Mouse (Mus musculus) common myeloid progenitor, adult 5-6 weeks (primary cell): ENCODE measurements around the gene Tbc1d2b. TPM values are rescaled to one million over a fixed set of nuclear protein-coding genes. Genes with fewer than 3 reads are reported as not detected.

Experiments used
- ATAC-seq: replicated peaks from 2 replicates; pipeline ENCODE4 v1.8.0; 2016; ENCODE audit warnings: low read depth, mild to moderate bottlenecking, moderate TSS enrichment, inconsistent platforms; ENCODE audit not compliant: poor library complexity, severe bottlenecking
- total RNA-seq: library from RNA; stranded (forward); fragments of 200-1000, 187-1606 nt; gene quantifications from 2 replicates; pipeline ENCODE4 v1.2.3, GENCODE M21; 2017

Gene Tbc1d2b
- 33.4 and 61.3 TPM in 2 replicates for total RNA-seq

DNA sequence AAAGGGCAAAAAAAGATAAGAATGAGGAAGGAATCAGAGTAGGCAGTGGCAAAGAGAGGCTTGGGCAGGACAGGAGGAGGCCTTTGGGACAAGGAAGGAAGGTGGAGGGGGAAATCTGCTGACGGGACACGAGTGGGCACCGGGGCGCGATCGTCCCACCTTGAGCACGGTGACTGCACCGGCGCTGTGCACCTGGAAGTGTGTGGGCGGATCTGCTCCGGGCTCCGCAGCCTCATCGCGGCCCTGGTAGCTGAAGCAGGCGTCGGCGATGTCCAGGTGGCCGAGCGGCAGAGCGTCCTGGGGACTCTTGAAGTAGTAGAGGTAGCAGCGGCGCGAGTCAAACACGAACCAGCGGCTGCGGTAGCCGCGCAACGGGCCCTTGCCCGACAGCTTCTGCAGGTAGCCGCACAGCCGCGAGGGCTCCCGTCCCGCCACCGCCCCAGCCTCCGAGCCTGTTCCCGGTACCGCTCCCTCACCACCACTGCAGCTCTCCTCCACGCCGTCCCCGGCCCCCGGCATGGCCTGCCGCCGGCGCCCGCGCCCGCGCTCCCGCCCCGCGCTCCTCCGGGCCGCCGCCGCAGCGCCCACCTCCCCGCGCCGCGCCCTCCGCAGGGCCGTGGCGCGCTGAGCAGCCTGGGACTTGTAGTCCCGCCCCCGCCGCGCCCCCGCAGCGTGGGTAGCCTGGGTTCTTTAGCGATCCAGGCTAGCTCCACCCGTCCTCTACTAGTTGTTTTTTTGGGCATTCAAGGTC, at the start of gene Tbc1d2b:
Gene Tbc1d2b (minus strand): TSS at position 612 of the 751 bp plus-strand sequence.
- peak; percentile 72 for ATAC-seq

- peak; percentile 56; the same call in 1 of the 2 replicates for ATAC-seq
These were observed 45.7 kb upstream of the Tbc1d2b start for GRCm38 (mm10) chr9:90316300-90316699.

GRCm38 (mm10) chr9:90315662-90316061, 45.1 kb upstream of the Tbc1d2b start:
- no peak for ATAC-seq

DNA sequence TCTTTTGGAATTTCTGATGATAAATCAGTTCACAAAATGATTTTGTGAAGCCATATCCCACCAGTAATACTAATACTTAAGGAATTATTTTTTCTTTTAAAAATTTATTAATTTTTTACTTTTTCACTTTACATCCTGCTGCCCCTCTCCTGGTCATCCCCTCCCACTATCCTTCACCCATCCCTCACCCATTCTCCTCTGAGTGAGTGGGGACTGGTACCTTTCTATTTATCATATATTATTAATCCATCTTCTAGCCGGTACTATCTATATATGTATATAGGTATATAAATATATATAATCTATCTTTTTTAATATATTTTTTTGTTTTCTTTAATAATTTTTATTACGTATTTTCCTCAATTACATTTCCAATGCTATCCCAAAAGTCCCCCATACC, 33.6 kb upstream of the Tbc1d2b start:
- ATAC-seq, result no peak

DNA sequence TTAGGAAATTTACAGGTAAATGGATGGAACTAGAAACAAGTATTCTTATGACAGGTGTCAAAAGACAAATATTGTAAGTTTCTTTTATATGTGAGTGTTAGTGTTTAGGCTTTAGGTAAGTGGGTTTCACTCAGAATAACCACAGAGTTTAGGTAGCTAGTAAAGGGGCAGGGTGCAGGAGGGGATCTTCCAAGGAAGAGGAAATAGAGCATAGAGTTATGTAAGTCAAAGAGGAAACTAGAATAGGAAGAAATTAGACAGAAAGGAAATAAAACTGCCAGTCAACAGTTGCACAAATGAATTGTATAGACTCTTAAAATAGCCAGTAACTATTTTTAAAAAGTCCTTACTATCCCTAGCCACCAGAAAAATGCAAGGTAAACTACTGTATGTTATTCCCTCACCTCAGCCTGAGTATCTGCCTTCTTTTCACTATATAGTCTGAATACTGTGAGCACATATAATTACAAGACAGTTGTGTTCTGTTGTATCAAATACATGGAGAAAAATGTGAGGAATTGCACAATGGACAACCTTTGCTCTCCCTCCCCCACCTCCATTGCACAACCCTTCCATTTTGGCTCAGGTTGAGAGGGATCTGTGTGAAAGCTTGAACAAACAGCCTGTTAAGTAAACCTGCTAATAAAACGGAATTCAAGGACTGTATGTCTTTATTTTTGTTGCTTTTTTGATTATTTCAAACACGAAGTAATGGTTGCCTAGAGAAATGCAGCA, 32.7 kb upstream of the Tbc1d2b start:
- 0 out of 2 replicates have a peak, but pooled peaks have one; percentile 25 for ATAC-seq

DNA sequence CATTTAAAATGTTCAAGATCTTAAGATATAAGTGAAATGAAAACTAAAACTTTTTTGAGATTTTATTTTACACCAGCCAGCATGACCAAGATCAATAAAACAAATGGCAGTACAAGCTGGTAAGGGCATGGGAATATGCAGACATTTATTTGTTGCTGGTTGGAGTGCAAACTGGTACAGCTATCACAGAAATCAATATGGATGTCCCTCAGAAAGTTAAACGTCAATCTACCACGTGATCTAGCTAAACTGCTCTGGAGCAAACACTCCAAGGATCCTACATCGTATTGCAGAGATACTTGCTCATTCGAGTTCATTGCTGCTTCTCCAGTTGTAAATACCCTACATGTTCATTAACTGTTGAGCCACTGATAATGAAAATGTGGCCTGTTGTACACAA, 32.1 kb upstream of the Tbc1d2b start:
- ATAC-seq, result no peak

GRCm38 (mm10) chr9:90301081-90301688, 30.6 kb upstream of the Tbc1d2b start:
- no peak for ATAC-seq

DNA sequence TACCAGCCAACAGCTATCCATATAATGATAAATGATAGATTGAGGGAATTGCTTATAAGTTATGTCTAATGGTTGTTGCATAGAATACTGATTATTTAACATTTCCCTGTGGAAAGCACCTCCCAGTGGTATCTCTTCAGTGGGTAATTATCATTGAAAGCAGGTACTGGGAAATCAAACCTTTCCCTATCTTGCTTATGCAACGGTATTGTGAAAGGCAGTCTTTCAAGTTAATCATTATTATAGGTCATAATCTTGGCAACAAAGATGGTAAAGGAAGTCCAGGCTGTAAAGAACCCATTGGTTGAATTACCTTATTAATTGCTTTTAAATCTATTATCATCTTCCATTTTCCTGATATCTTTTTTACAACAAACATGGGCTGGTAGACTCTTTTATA, 27.0 kb upstream of the Tbc1d2b start:
- ATAC-seq, result no peak

DNA sequence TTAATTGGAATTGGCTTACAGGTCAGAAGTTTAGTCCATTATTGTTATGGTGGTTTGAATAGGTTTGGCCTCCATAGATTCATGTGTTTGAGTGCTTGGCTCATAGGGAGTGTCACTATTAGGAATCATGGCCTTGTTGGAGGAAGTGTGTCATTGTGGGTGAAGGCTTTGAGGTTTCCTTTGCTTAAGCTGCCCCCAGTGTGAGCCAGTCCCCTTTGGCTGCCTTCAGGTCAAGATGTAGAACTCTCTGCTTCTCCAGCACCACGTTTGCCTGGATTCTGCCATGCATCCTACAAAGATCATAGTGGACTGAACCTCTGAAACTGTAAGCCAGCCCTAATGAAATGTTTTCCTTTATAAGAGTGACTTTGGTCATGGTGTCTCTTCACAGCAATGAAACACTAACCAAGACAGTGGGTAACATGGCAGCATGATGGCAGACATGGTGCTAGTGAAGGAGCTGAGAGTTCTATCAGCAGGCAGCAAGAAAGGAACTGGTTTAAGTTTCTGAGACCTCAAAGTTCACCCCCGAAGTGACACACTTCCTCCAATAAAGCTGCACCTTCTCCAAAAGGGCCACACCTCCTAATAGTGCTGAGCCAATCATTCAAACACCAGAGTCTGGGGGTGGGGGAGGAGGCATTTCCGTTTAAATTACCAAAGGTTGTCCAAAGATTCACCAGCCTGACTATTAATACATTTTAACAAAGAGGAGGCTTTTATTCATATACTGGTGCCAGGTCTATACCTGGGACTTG, 23.2 kb upstream of the Tbc1d2b start:
- peak; percentile 84 for ATAC-seq

- no peak for ATAC-seq
These were observed 7.8 kb upstream of the Tbc1d2b start for GRCm38 (mm10) chr9:90278397-90278796.

GRCm38 (mm10) chr9:90277884-90278283, 7.3 kb upstream of the Tbc1d2b start:
- ATAC-seq, result no peak

- ATAC-seq, result no peak
These were observed 6.2 kb upstream of the Tbc1d2b start for GRCm38 (mm10) chr9:90276779-90277178.

- no peak for ATAC-seq
These were observed 5.3 kb upstream of the Tbc1d2b start for GRCm38 (mm10) chr9:90275906-90276305.

- no peak for ATAC-seq
These were observed 4.9 kb upstream of the Tbc1d2b start for GRCm38 (mm10) chr9:90275500-90275899.

- peak; percentile 67 for ATAC-seq
These were observed 3.9 kb upstream of the Tbc1d2b start for GRCm38 (mm10) chr9:90274516-90274915.

DNA sequence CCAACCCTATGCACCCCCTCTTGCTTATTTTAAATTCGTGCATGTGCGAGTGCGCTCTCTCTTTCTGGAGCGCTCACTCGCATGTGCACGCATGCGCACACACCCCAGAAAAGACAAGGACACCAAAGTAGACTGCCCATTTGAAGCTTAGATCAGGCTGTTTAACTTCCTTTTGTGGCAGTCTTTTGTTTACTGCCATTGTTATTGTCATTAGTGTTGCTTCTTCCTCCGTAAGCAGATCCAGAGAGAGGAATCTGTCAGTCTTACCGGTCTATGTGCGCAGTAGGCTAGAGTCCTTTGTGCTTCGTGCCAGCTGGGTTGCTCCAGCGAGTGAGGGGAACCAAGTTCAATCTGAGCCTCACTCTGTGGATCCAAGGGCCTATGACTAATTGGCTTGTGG, 1.7 kb upstream of the Tbc1d2b start:
- ATAC-seq, result no peak

- no peak for ATAC-seq
These were observed 1.0 kb upstream of the Tbc1d2b start for GRCm38 (mm10) chr9:90271541-90272090.

- no peak for ATAC-seq
These were observed 316 bp upstream of the Tbc1d2b start for GRCm38 (mm10) chr9:90270944-90271295.

GRCm38 (mm10) chr9:90269011-90269681, 1.5 kb downstream of the Tbc1d2b start:
- peak; percentile 24 for ATAC-seq

- ATAC-seq, result no peak
These were observed 3.7 kb downstream of the Tbc1d2b start for GRCm38 (mm10) chr9:90266926-90267325.
